Mouse (Mus musculus): ENCODE measurements around the gene Kcnk4. TPM values are rescaled to one million over a fixed set of nuclear protein-coding genes. Genes with fewer than 3 reads are reported as not detected.
A peak's percentile ranks its signal among the peaks of the same experiment; 100 is the strongest.
"Not testable (repeated sequence)": the region's sequence is repeated elsewhere in the genome, so short reads cannot be mapped to it uniquely, and the experiment has no call there.

The Kcnk4 gene
- polyA plus RNA-seq, 1 experiment = 1.6 TPM

DNA sequence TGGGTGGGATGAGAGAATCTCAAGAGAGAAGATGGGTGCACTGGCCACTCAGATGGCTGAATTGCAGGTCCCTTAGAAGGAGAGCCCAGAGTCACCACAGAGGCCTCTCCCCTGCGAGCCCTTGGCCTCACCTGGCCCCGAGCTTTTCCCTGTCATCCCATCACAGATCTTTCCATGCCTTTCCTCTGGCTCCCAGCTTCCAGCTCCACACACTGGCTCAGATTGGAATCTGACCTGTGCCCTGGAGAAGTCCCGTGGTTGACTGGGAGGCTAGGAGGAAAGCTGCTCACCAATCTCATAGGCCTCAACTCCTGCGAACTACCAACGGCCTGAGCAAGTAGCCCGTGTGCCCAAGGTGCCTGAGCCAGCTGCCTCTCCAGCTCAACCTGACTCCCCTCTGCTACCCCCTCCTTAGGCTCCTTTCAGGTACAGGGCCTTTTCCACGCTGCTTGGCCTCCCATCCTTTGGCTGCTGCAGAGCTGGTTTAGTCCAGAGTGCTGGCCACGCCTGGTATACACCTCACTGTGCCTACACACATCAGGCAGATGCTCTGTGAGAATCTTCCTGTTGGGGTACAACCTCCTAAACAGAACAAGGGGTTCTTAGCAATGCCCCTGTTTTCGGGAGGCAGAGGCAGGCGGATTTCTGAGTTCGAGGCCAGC lies 28.7 kb downstream of the Kcnk4 start:
- Histone ChIP-seq H3K27ac (replicated peaks; ENCODE audit: low read depth, low read length) (no peak overlapping the region), H3K4me1 (ENCODE audit: control insufficient read depth, insufficient read depth, insufficient read length, low read length) (peaks cover 5% of the 10 kb centered on the region; the same call in 1 of the 2 replicates), H3K4me3 (ENCODE audit: insufficient read depth, low read depth, low read length) (no peak overlapping the region)

DNA sequence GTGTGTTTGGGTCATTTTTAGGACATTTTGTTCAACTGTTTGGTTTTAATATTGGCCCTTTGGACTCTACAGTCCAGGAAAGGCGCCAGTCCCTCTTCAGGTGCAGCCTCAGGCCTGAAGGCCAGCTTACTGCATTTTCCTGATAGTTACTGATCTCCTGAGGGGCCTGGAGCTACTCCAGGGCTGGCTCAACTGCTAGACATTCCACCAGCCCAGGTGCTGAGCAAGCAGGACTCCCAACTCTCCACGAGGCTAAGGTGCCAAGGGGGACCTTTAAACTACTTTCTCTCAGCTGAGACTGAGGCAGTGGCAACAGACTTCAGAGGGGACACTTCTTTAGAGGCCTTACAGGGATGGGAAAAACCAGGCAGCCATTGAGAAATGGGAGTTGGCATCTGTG lies 29.5 kb downstream of the Kcnk4 start:
- Histone ChIP-seq H3K27ac (replicated peaks; ENCODE audit: low read depth, low read length) (no peak overlapping the region), H3K4me3 (ENCODE audit: insufficient read depth, low read depth, low read length) (no peak overlapping the region), H3K4me1 (ENCODE audit: control insufficient read depth, insufficient read depth, insufficient read length, low read length) (peaks cover 5% of the 10 kb centered on the region; the same call in 1 of the 2 replicates)

DNA sequence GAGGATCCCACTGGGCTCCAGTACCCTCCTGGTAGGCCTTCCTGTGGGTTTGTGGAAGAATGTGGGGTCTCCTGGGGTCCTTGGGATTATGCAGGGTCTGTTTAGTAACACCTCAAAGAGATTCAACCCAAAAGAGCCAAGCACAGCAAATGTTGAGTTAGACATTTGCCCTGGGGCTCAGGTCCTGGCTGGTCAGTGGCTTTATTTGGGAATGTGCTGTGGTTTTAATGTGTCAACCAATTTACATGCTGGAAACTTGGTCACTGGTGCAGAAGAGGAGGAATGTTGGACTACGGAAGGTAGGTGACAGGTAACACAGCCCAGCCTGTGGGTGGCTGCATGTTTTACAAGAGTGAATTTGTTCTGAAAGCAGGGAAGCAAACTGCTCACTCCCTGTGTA lies 31.3 kb downstream of the Kcnk4 start:
- Histone ChIP-seq H3K4me3 (ENCODE audit: insufficient read depth, low read depth, low read length) (no peak overlapping the region), H3K4me1 (ENCODE audit: control insufficient read depth, insufficient read depth, insufficient read length, low read length) (peaks cover 3% of the 10 kb centered on the region; the same call in 1 of the 2 replicates), H3K27ac (replicated peaks; ENCODE audit: low read depth, low read length) (no peak overlapping the region)

DNA sequence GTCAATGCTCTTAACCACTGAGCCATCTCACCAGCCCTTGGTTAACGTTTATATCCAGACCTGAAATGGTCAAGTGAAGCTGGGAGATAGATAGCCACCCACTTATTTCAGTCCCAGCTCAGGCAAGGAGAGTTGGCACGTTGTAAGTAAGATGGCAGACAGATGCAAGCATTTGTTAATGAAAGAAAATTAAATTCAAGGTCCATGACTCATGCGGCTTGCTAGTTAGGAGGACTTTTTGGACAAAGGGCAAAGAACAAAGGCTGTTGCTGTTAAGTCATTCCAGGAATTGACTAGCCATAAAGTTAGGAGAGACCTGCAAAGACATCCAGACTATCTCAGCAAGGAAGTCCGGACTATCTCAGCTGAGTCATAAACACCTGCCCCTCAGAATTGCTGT lies 34.7 kb downstream of the Kcnk4 start:
- Histone ChIP-seq H3K27ac (replicated peaks; ENCODE audit: low read depth, low read length) (no peak overlapping the region), H3K4me1 (ENCODE audit: control insufficient read depth, insufficient read depth, insufficient read length, low read length) (no peaks in the 10 kb centered on the region), H3K4me3 (ENCODE audit: insufficient read depth, low read depth, low read length) (no peak overlapping the region)

DNA sequence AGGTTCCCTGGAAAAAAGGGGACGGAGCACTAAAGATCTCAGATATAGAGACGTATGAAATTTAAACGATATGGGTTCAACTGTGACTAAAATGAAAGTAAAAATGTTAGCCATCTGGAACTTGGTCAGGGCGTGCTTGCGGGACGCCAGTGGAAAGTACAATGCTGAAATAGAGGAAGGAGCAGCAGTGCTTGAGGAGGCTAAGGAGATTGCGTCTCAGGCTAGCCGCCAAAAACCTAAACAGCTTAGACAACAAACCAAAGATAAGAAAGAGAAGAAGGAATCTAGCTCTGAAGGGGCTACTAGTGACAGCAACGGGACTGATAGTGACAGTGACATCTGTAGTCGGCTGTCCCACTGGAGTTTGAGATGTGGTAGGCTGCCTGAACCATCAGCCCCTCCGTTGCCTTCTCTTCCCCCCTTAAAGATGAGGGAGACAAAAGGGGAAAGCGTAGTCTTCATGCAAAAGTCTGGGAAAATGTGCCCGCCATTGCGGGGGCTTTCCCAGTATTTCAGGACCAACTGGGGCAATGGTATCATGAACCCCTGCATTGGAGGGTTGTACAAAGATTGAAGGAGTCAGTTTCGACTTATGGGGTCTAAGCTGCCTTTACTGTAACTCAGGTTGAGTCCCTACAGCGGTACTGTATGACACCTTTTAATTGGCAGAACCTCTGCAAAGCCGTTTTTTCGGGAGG lies 38.6 kb downstream of the Kcnk4 start:
- H3K4me3 ChIP-seq (ENCODE audit: insufficient read depth, low read depth, low read length) = peak overlapping the region; percentile 14; the same call in 1 of the 2 replicates
- not testable (repeated sequence) for H3K4me1 ChIP-seq (ENCODE audit: control insufficient read depth, insufficient read depth, insufficient read length, low read length); H3K27ac ChIP-seq (replicated peaks; ENCODE audit: low read depth, low read length)

DNA sequence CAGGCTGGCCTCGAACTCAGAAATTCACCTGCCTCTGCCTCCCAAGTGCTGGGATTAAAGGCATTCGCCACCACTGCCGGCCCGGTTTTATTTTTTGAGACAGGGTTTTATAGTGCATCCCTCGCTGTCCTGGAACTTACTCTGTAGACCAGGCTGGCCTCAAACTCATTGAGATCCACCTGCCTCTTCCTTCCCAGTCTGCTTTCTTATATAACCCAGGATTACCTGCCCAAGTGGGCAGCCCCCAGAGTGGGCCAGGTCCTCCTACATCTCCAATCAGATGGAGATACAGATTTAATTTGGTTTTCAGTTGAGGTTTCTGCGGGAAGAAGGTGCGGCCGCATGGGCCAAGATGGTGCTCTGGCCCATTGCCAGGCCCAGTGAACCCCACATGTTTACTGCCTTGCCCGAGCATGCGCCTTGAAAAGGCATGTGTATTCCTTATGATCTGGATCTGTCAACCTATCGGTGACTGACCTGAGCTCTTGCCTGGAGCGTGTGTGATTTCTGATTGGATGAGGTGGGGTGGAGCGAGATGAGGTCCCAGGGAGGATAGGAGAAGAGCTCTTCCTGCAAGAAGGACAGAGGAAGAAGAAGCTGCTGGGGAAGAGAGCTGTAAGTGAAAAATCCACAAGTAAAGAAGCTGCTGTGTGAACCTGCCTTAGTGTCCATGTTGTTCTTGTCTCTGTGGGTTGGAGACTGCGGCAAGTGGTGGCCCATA lies 40.4 kb downstream of the Kcnk4 start:
- no peaks in the 10 kb centered on the region for H3K4me1 ChIP-seq (ENCODE audit: control insufficient read depth, insufficient read depth, insufficient read length, low read length)
- no peak overlapping the region for H3K27ac ChIP-seq (replicated peaks; ENCODE audit: low read depth, low read length)
- H3K4me3 ChIP-seq (ENCODE audit: insufficient read depth, low read depth, low read length) = no peak overlapping the region

DNA sequence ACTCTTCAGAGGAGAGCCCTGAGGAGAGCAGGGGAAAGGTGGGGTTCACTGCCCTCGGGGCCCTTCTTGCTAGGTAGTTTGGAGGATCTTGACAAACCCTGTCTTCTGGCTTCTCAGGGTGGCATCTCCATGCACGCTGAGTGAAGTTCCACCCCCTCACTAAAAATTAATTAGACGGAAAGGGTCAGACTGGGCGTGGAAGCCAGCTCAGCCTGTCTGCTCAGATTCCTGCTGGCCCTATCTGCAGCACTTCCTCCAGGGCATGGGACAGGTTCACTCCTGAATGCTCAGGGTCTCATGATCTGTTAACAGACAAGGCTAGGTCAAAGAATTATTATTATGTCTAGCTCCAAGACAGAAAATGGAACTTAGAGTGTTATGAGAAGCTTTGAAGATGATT lies 41.8 kb downstream of the Kcnk4 start:
- H3K4me1 ChIP-seq (ENCODE audit: control insufficient read depth, insufficient read depth, insufficient read length, low read length) = no peaks in the 10 kb centered on the region
- H3K4me3 ChIP-seq (ENCODE audit: insufficient read depth, low read depth, low read length) = no peak overlapping the region
- no peak overlapping the region for H3K27ac ChIP-seq (replicated peaks; ENCODE audit: low read depth, low read length)

DNA sequence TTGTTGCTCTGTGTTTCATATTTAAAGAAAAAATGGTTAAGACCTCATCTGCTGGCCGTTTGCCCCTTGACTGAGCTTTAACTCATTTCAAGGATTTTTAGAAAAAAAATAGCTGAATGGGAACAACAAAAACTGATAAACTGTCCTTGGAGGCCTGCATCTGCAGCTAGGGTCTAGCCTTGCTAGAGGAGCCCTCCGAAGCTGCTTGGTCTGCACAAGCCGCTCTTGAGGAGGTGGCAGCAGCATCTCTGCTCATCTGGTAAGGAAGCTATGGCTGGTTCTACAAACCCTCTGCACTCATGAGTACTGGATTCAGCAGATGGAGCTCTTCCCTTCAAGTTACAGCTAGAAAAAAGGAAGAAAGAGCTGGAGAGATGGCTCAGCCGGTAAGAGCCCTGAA lies 56.4 kb downstream of the Kcnk4 start:
- no peak overlapping the region for H3K4me3 ChIP-seq (ENCODE audit: insufficient read depth, low read depth, low read length)
- H3K4me1 ChIP-seq (ENCODE audit: control insufficient read depth, insufficient read depth, insufficient read length, low read length) = no peaks in the 10 kb centered on the region
- H3K27ac ChIP-seq (replicated peaks; ENCODE audit: low read depth, low read length) = no peak overlapping the region

DNA sequence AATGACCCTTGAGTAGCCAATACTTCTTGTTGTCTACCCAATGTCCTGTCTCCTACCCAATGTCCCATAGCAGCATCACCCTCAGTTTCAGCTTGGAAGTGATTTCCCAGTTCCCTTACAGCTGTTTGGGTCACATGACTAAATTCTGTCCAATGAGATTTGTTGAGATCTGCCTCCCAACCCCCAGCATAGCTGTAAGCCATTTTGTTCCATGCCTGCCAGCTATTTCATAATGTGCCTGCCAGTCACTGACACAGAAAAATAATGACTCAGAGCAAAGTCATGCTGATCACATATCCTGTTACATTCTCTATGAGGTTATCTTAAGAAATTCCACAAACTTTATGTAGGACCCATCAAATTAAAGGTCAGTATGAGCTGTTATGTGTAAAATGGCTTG lies 57.5 kb downstream of the Kcnk4 start:
- H3K4me1 ChIP-seq (ENCODE audit: control insufficient read depth, insufficient read depth, insufficient read length, low read length) = peaks cover 5% of the 10 kb centered on the region; the same call in 1 of the 2 replicates
- H3K4me3 ChIP-seq (ENCODE audit: insufficient read depth, low read depth, low read length) = no peak overlapping the region
- H3K27ac ChIP-seq (replicated peaks; ENCODE audit: low read depth, low read length) = no peak overlapping the region

DNA sequence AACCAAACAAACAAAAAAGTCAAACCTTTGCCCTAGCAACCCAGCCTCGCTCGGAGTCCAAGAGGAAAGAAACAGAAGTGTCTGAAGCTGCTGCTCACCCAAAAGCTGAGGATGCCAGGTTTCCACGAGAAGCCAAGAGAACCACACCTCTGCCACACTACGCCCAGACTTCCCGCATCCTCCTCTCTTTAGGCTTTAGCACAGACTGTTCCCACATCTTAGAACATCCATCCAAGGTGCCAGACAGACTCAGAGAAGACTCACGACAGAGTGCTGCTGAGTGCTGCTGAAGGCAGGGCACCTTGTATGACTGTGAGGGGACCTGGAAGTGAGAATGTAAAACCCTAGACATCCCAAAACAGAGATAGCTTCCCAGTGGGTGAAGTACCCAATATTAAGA lies 58.5 kb downstream of the Kcnk4 start:
- Histone ChIP-seq H3K4me1 (ENCODE audit: control insufficient read depth, insufficient read depth, insufficient read length, low read length) (peaks cover 7% of the 10 kb centered on the region; the same call in 1 of the 2 replicates), H3K27ac (replicated peaks; ENCODE audit: low read depth, low read length) (no peak overlapping the region), H3K4me3 (ENCODE audit: insufficient read depth, low read depth, low read length) (no peak overlapping the region)

DNA sequence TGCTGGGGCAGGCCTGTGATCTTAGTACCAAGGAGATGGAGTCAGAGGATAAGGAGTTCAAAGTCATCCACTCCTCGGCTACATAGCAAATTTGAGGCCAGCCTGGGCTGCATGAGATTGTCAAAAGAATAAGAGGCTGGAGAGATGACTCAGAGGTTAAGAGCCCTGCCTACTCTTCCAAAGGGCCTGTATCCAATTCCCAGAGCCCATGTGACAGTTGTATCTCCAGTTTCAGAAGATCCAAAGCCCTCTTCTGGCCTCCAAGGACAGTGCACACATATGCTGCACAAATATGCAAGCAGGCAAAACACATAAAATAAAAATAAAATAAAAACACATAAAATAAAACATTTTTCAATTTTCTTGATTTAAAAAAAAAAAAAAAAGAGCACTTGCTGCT lies 60.1 kb downstream of the Kcnk4 start:
- H3K27ac ChIP-seq (replicated peaks; ENCODE audit: low read depth, low read length) = no peak overlapping the region
- peaks cover 7% of the 10 kb centered on the region; the same call in 1 of the 2 replicates for H3K4me1 ChIP-seq (ENCODE audit: control insufficient read depth, insufficient read depth, insufficient read length, low read length)
- H3K4me3 ChIP-seq (ENCODE audit: insufficient read depth, low read depth, low read length) = no peak overlapping the region

Other genes with a start within 250 kb of the Kcnk4 start
- 6.7 and 9.8 TPM in 2 replicates for gene Rps6ka4, start 93.9 kb downstream of the Kcnk4 start, polyA plus RNA-seq (2012; ENCODE audit: insufficient read depth, insufficient read length, missing spikeins)
- gene Ccdc88b, start 76.3 kb downstream of the Kcnk4 start, polyA plus RNA-seq (2012; ENCODE audit: insufficient read depth, insufficient read length, missing spikeins) = 1.9 and 2.3 TPM in 2 replicates
- 18.1 and 29.4 TPM in 2 replicates for gene Trmt112, start 24.8 kb downstream of the Kcnk4 start, polyA plus RNA-seq (2012; ENCODE audit: insufficient read depth, insufficient read length, missing spikeins)
- 974 and 1,161 TPM in 2 replicates for gene Prdx5, start 24.4 kb downstream of the Kcnk4 start, polyA plus RNA-seq (2012; ENCODE audit: insufficient read depth, insufficient read length, missing spikeins)
- 86.4 and 123 TPM in 2 replicates for gene Esrra, start 12.7 kb downstream of the Kcnk4 start, polyA plus RNA-seq (2012; ENCODE audit: insufficient read depth, insufficient read length, missing spikeins)
- not detected in 2 replicates for gene Catsperz, start 9.1 kb downstream of the Kcnk4 start, polyA plus RNA-seq (2012; ENCODE audit: insufficient read depth, insufficient read length, missing spikeins)
- gene Bad, start 7.3 kb upstream of the Kcnk4 start, polyA plus RNA-seq (2012; ENCODE audit: insufficient read depth, insufficient read length, missing spikeins) = 47.1 and 49.4 TPM in 2 replicates
- gene Gpr137, start 8.0 kb upstream of the Kcnk4 start, polyA plus RNA-seq (2012; ENCODE audit: insufficient read depth, insufficient read length, missing spikeins) = 31.2 and 45.5 TPM in 2 replicates
- 210 and 250 TPM in 2 replicates for gene Ppp1r14b, start 40.5 kb upstream of the Kcnk4 start, polyA plus RNA-seq (2012; ENCODE audit: insufficient read depth, insufficient read length, missing spikeins)
- gene Plcb3, start 42.0 kb upstream of the Kcnk4 start, polyA plus RNA-seq (2012; ENCODE audit: insufficient read depth, insufficient read length, missing spikeins) = 23.8 and 26.8 TPM in 2 replicates
- gene Fkbp2, start 46.0 kb upstream of the Kcnk4 start, polyA plus RNA-seq (2012; ENCODE audit: insufficient read depth, insufficient read length, missing spikeins) = 126 and 133 TPM in 2 replicates
- gene Vegfb, start 53.1 kb upstream of the Kcnk4 start, polyA plus RNA-seq (2012; ENCODE audit: insufficient read depth, insufficient read length, missing spikeins) = 255 and 283 TPM in 2 replicates
- gene Dnajc4, start 58.1 kb upstream of the Kcnk4 start, polyA plus RNA-seq (2012; ENCODE audit: insufficient read depth, insufficient read length, missing spikeins) = 70.0 and 78.9 TPM in 2 replicates
- 10.9 and 11.7 TPM in 2 replicates for gene Nudt22, start 61.6 kb upstream of the Kcnk4 start, polyA plus RNA-seq (2012; ENCODE audit: insufficient read depth, insufficient read length, missing spikeins)
- gene Trpt1, start 61.6 kb upstream of the Kcnk4 start, polyA plus RNA-seq (2012; ENCODE audit: insufficient read depth, insufficient read length, missing spikeins) = 15.0 and 19.3 TPM in 2 replicates
- gene Fermt3, start 85.0 kb upstream of the Kcnk4 start, polyA plus RNA-seq (2012; ENCODE audit: insufficient read depth, insufficient read length, missing spikeins) = 2.0 and 2.8 TPM in 2 replicates
- 81.7 and 119 TPM in 2 replicates for gene Stip1, start 105.5 kb upstream of the Kcnk4 start, polyA plus RNA-seq (2012; ENCODE audit: insufficient read depth, insufficient read length, missing spikeins)
- gene Macrod1, start 122.3 kb upstream of the Kcnk4 start, polyA plus RNA-seq (2012; ENCODE audit: insufficient read depth, insufficient read length, missing spikeins) = 155 and 161 TPM in 2 replicates
- 0.59 TPM in 1 of 2 replicates, not detected in the other for gene Flrt1, start 171.2 kb upstream of the Kcnk4 start, polyA plus RNA-seq (2012; ENCODE audit: insufficient read depth, insufficient read length, missing spikeins)

Measured in brown adipose tissue, adult 24 weeks (tissue).